Mouse (Mus musculus): ENCODE measurements around the gene Npcd.

Gene Npcd

DNA sequence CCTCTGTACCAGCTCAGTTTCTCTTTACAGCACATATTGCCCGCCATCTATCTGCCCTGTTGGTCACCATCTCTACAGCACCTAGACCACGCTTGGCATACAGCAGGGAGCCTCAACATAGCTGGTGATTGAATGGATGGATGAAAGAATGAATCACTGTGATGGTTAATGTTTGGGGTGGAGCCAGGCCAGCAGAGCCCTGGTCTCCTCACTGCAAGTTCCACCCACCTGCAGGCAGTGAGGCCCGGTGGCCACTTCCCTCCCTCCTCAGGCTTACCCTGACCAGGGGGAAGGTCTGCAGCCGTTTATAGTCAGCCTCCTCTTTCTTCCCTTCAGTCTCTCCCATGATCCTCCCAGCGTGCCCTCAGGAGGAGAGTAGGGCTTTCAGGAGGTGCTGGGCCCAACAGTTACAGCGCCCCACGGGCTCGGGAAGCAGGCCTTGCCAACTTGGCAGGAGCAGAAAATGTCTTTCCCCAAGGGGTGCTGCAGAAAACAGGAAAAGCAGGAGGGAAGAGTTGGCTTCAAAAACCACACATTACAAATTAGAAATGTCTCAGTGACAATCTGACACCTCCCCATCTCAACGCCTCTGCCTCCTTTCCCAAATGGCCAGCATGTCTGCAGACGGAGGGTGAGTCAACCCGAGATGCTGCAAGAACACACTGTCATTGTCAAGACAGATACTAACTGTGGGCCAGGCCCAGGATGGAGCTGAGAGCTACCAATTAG is 69.3 kb downstream of the Npcd start:
- no peak for DNase-seq

- DNase-seq, result no peak
Observed at GRCm38 (mm10) chr15:79763601-79764246, 70.3 kb downstream of the Npcd start.

GRCm38 (mm10) chr15:79763001-79763400 is 71.0 kb downstream of the Npcd start:
- no peak for DNase-seq

- no peak for DNase-seq
Observed at GRCm38 (mm10) chr15:79760956-79761355, 73.1 kb downstream of the Npcd start.

DNA sequence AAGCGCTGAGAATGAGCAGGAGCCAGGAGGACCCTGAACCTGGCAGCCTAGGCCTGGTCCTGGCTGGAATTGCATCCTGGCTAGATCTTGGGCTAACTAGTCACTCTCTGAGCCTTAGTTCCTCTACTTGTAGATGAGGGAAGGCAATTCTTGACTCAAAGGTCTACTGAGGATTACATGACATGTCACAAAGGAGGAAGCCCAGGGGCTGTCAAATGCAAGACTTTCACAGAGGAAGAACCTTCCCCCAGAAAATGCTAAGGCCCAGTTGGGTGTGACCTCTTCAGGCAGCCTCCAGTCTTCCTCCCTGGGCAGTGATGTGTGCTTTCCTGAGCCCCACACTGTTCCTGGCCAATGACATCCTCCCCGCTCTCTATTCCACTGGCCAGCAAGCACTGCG is 76.9 kb downstream of the Npcd start:
- DNase-seq, result no peak

GRCm38 (mm10) chr15:79755977-79756625 is 77.9 kb downstream of the Npcd start:
- no peak for DNase-seq

GRCm38 (mm10) chr15:79755176-79755575 is 78.9 kb downstream of the Npcd start:
- no peak for DNase-seq

DNA sequence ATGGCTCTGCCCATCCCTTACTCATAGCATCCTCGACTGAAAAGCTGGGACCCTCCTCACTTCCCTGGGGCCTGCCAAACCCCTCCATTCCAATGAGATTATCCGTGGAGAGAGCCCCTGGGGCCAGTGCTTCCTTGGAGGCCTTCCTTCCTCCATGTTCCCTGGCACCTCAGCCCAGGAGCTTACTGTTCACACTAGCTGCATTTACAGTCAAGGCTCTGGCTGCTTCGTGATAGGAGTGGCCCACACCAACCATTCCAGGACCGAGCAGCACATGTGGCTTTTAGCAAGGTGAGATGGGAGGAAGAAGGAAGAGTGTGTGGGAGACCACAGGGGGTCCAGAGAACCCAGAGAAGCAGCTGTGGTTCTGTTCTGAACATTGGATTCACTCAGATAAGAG is 80.2 kb downstream of the Npcd start:
- no peak for DNase-seq

- DNase-seq, result no peak
Observed at GRCm38 (mm10) chr15:79753420-79753752, 80.7 kb downstream of the Npcd start.

DNA sequence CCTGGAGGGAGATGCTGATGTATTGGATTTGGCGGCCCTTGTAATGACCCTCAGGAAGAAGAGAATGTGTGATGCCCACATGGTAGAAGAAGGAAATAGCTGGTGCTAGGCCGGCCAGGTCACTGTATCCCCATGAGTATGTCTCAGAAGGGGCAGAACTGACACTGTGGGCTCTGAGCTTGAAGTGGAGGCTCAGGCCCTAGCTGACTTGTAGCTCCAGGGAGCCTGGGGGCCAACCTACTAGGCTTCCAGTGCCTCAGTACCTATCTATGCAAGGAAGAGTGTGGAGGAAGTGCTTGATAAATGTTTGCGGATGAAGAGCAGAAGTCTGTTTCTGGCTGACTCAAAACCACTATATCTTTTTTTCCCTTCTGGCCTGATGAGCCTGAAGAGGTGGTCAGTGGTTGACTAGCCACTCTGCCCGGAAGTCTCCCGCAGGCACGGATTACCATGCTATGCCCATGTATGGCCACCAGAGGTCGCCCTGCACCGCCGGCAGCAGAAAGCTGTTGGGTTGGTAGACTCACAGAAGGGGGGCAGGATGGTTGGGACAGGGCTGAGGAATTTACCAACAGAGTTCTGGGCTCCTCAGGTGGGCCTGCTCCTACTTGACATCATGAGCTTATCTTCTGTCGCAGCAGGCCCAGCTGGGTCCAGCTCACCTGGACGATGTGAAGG is 81.2 kb downstream of the Npcd start:
- peak; percentile 73 for DNase-seq

DNA sequence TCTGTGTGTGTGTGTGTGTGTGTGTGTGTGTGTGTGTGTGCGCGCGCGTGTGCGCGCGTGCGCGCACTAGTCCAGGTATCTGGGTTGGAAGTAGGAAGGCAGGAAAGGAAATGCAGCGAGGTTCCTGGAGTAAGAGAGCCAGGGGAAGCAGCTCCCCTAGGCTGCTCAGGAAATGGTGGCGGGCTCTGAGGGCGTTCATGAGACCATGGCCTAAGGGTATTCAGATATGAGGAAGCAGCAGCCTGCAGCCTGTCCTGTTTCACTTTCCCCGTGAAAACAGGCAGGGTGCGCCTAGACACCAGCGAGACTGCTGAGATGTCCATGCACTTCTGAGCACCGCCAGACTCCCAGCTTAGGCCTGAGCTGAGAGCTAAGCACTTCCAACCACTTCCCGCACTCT is 82.3 kb downstream of the Npcd start:
- DNase-seq, result no peak

GRCm38 (mm10) chr15:79750266-79750665 is 83.8 kb downstream of the Npcd start:
- DNase-seq, result no peak

DNA sequence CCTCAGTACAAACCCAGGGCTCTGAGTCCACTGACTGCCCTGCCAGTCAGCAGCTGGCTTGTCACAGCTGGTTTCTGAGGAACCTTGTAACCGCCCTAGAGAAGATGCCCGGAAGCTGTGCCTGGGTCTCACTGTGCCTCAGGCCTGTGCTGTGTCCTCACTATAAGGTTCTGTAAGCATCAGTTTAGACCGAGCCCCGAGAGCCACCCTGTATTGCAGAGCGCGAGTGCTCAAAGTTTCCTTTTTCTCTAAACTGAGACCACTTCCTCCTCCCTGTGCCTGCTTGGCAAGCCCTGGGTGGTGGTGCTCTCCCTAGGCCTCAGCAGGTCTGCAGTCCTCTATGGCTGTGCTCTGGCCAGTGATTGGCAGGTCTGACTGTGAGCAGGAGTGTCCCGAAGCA is 84.9 kb downstream of the Npcd start:
- no peak for DNase-seq

DNA sequence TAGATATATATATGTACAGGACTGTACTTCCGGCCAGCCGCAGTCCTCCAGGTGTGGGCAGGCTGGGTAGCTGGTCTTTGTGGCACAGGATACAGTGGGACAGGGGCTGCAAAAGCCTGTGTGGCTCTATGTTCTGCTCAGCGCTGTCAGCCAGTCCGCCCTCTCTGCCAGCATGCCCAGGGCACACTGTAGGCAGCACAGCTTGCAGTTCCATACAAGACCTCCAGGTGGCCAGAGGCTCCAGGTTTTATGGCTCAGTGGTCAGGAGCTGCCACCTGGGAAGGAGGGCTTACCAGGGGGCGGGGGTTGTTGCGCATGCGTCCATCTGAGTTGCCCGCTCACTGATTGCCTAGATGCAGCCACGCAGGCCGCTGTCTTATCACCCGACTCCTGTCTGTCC is 86.0 kb downstream of the Npcd start:
- no peak for DNase-seq

DNA sequence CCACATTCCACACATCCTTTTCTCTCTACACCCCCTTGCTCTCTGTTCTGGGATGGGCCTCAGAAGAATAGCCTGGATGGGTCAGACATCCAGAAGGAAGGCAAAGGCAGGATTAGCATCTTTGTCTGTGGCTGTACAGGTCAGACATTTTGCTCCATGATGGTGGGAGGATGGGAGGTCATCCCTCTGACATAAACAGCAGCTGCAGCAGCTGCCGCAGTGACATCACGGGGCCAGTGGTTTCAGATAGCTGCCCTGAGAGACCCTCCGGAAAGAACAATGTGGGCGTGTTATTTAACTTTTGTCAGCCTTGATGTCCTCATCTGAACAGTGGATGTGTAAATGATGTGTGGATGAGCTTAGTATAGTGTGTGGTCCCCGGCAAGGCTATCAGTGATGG is 88.2 kb downstream of the Npcd start:
- DNase-seq, result no peak

- DNase-seq, result no peak
Observed at GRCm38 (mm10) chr15:79745312-79745711, 88.7 kb downstream of the Npcd start.

- DNase-seq, result no peak
Observed at GRCm38 (mm10) chr15:79744742-79745141, 89.3 kb downstream of the Npcd start.

DNA sequence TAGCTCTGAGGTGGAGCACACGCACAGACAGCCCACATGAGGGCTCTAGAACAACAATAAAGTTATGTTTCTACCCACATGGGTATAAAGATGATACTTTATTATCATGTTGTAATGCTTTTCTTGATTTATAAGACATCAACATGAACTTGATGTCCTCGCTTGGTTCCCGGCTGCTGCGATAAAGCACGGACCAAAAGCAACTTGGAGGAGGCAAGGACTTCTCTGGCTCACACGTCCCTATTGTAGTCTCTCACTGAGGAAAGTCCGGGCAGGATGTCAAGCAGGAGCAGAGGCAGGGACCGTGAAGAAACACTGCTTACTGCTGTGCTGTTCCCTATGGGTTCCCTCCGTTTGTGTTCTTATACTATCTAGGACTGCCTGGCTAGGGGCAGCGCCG is 90.0 kb downstream of the Npcd start:
- DNase-seq, result no peak

GRCm38 (mm10) chr15:79742706-79743023 is 91.4 kb downstream of the Npcd start:
- no peak for DNase-seq

DNA sequence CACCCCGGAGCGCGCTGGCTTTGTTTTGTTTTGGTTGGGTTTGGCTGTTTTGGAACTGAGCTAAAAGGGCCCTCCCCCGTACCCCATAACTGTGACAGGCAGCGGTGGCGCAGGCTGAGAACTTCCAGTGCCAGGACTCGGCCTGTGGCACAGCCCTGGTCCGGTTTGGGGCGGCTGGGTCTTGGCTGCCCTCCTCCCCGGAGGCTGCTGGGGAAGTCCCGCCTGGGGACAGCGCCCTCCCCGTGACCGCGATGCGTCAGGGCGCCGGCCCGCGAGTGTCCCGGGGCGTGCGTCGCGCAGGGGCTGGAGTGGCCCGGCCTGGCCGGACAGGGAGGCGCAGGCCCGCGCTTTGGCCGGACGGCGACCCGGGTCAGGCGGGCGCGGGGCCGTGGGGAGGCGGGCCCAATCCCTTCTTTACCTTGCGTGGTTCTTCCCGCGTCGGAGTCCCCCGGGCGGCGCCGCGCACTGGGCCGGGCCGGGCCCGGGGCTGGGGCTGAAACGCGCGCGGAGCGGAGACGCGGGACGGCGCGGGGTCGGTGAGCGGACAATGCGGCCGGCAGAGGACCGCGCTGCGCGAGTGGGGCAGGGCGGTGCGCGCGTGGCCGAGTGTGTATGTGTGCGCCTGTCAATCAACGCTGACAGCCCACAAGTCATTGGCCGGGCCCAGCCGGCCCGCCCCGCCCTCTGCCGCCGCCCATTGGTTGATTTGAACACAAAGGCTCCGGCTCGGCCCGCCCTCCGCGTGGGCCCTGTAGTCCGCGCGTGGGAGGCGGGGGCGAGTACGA is 91.9 kb downstream of the Npcd start, which contains the start of gene Sun2:
Gene Sun2, minus strand, starts transcription at position 616 of the 785 bp plus-strand sequence.
- peak; percentile 94 for DNase-seq

DNA sequence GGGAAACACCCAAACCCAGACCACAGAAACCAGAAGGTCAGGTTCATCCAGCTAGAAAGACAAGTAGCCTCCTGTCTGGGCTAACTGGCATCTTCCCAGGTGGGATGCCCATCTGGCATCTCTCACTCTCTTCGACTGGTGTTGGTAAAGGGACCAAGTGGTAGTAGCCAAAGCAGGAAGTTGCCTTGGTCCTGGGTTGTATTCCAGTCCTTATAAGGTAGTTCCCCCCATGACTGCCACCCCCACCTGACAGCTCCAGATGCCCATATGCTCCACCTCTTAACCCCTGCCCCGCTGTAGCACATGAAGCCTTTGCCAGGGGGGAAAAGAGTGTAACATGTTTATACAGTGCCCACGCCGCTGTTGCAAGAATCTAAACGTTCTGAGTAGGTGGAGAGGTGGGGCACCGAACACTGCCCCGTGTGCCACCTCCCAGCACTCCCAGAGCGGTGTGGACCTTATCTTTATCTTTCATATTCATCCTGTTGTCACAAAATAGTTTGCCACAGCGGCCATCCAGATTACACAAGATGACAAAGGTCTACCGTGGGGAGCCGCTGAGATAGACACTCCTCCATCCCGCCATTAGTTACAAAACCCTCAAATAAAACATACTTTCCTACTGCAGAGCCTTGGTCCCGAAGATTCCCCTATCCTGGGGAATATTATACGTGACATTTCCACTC is 92.7 kb downstream of the Npcd start:
- no peak for DNase-seq

- DNase-seq, result no peak
Observed at GRCm38 (mm10) chr15:79740739-79741138, 93.3 kb downstream of the Npcd start.

Data from right cerebral cortex, postnatal 4 days (tissue).